Mouse (Mus musculus) small intestine, adult 2 months (tissue): ENCODE measurements around the gene Osgin1. TPM values are rescaled to one million over a fixed set of nuclear protein-coding genes. Genes with fewer than 3 reads are reported as not detected.

Experiments used
- H3K27ac ChIP-seq: fragments of 200-500 bp; 2 replicates; pipeline ENCODE4 v1.5.1; 2012; ENCODE audit warnings: low read depth, low read length, control low read depth, inconsistent platforms; ENCODE audit not compliant: insufficient read depth
- H3K27me3 ChIP-seq: fragments of 200-500 bp; 2 replicates; pipeline ENCODE4 v1.6.1; 2012; ENCODE audit warnings: mild to moderate bottlenecking, moderate library complexity, low read length, inconsistent platforms; ENCODE audit not compliant: control insufficient read depth, insufficient read depth
- H3K36me3 ChIP-seq: fragments of 200-500 bp; 2 replicates; pipeline ENCODE4 v1.6.1; 2012; ENCODE audit warnings: mild to moderate bottlenecking, low read length, control low read depth, inconsistent platforms; ENCODE audit not compliant: control insufficient read depth, insufficient read depth
- H3K4me1 ChIP-seq: fragments of 200-500 bp; 2 replicates; pipeline ENCODE4 v1.6.1; 2012; ENCODE audit warnings: low read length, inconsistent platforms, mixed read lengths; ENCODE audit not compliant: control insufficient read depth, insufficient read depth, insufficient read length
- H3K4me3 ChIP-seq: fragments of 200-500 bp; 2 replicates; pipeline ENCODE4 v1.5.1; 2012; ENCODE audit warnings: low read depth, mild to moderate bottlenecking, control low read depth, inconsistent platforms, low read length, moderate library complexity
- CTCF ChIP-seq: fragments of 200-500 bp; IDR thresholded peaks from 2 replicates; pipeline ENCODE4 v1.5.1; 2012; ENCODE audit warnings: low read depth, mild to moderate bottlenecking, control low read depth, inconsistent platforms, low read length, moderate library complexity, mixed read lengths; ENCODE audit not compliant: insufficient replicate concordance, insufficient read length; ENCODE audit errors: extremely low read depth
- POLR2A ChIP-seq: fragments of 200-500 bp; IDR thresholded peaks from 2 replicates; pipeline ENCODE4 v1.6.1; 2012; ENCODE audit warnings: low read depth, mild to moderate bottlenecking, control low read depth, inconsistent platforms, low read length, moderate library complexity
- WGBS: fragments of 180-500 bp; shearing (Covaris S2); methylation state at CpG from one replicate; pipeline ENCODE4 v1.1.7; 2018; 5-methylcytosine and 5-hydroxymethylcytosine counted together
- polyA plus RNA-seq: library from polyadenylated mRNA; depleted of rRNA; stranded (reverse); fragments of >200 nt; gene quantifications from 2 replicates; pipeline ENCODE4 v1.2.3, GENCODE M21; 2012; rRNA removed

Gene Osgin1
- polyA plus RNA-seq, 1 experiment, result 306 TPM

GRCm38 (mm10) chr8:119468091-119468490 is 34.2 kb downstream of the Osgin1 start:
- WGBS, result 81% methylated on average over 8 of the region's 8 CpGs
- Histone ChIP-seq H3K27me3 (peaks cover 10% of the 10 kb centered on the region; the same call in 1 of the 2 replicates), H3K36me3 (no peaks in the 10 kb centered on the region), H3K4me3 (no peak overlapping the region), H3K27ac (no peak overlapping the region), H3K4me1 (no peaks in the 10 kb centered on the region)
- TF ChIP-seq POLR2A, result no peak
- no peak for TF ChIP-seq CTCF

- H3K4me1 ChIP-seq, result no peaks in the 10 kb centered on the region
- no peaks in the 10 kb centered on the region for H3K36me3 ChIP-seq
- WGBS, result 28% methylated on average over 5 of the region's 5 CpGs
- no peak overlapping the region for H3K27ac ChIP-seq
- TF ChIP-seq POLR2A, result no peak
- no peak for TF ChIP-seq CTCF
- no peaks in the 10 kb centered on the region for H3K27me3 ChIP-seq
- no peak overlapping the region for H3K4me3 ChIP-seq
Measured at GRCm38 (mm10) chr8:119478684-119479083, 44.8 kb downstream of the Osgin1 start.

- H3K36me3 ChIP-seq, result no peaks in the 10 kb centered on the region
- H3K4me1 ChIP-seq, result peaks cover 26% of the 10 kb centered on the region
- no peak for TF ChIP-seq CTCF
- WGBS, result 85% methylated on average over 11 of the region's 11 CpGs
- H3K27me3 ChIP-seq, result no peaks in the 10 kb centered on the region
- no peak overlapping the region for H3K27ac ChIP-seq
- H3K4me3 ChIP-seq, result no peak overlapping the region
Measured at GRCm38 (mm10) chr8:119484145-119484896, 50.4 kb downstream of the Osgin1 start.

GRCm38 (mm10) chr8:119487093-119487492 is 53.2 kb downstream of the Osgin1 start:
- TF ChIP-seq POLR2A (no peak), CTCF (no peak)
- Histone ChIP-seq H3K27ac (peak overlapping the region; percentile 41; the same call in 1 of the 2 replicates), H3K27me3 (no peaks in the 10 kb centered on the region), H3K36me3 (no peaks in the 10 kb centered on the region), H3K4me1 (peaks cover 36% of the 10 kb centered on the region), H3K4me3 (no peak overlapping the region)
- 46% methylated on average over 7 of the region's 7 CpGs for WGBS

Other genes starting within 250 kb of the Osgin1 start
- gene Hsbp1, start 89.6 kb upstream of the Osgin1 start, polyA plus RNA-seq, result 53.4 and 94.0 TPM in 2 replicates
- 29.0 and 49.6 TPM in 2 replicates for gene Mlycd, start 39.2 kb upstream of the Osgin1 start, polyA plus RNA-seq
- 0.44 and 0.72 TPM in 2 replicates for gene Necab2, start 12.6 kb downstream of the Osgin1 start, polyA plus RNA-seq
- gene Slc38a8, start 67.6 kb downstream of the Osgin1 start, polyA plus RNA-seq, result 0.36 and 0.68 TPM in 2 replicates
- 24.4 and 43.1 TPM in 2 replicates for gene Mbtps1, start 124.6 kb downstream of the Osgin1 start, polyA plus RNA-seq
- 13.4 and 20.9 TPM in 2 replicates for gene Hsdl1, start 141.1 kb downstream of the Osgin1 start, polyA plus RNA-seq
- 3.7 and 9.4 TPM in 2 replicates for gene Dnaaf1, start 141.1 kb downstream of the Osgin1 start, polyA plus RNA-seq
- gene Taf1c, start 171.1 kb downstream of the Osgin1 start, polyA plus RNA-seq, result 15.9 and 23.6 TPM in 2 replicates
- 0.27 and 0.96 TPM in 2 replicates for gene Adad2, start 178.6 kb downstream of the Osgin1 start, polyA plus RNA-seq
- 0.38 and 0.82 TPM in 2 replicates for gene Kcng4, start 201.6 kb downstream of the Osgin1 start, polyA plus RNA-seq
- 33.8 and 34.5 TPM in 2 replicates for gene Wfdc1, start 232.2 kb downstream of the Osgin1 start, polyA plus RNA-seq